Mouse (Mus musculus): ENCODE data around the gene Tead4. TPM values are rescaled to one million over a fixed set of nuclear protein-coding genes. Genes with fewer than 3 reads are reported as not detected.

Gene Tead4
- polyA plus RNA-seq, 1 experiment: 2.0 TPM

- no peak for DNase-seq (ENCODE audit: low read depth)
These were observed 9.3 kb downstream of the Tead4 start for GRCm38 (mm10) chr6:128291284-128291683.

DNA sequence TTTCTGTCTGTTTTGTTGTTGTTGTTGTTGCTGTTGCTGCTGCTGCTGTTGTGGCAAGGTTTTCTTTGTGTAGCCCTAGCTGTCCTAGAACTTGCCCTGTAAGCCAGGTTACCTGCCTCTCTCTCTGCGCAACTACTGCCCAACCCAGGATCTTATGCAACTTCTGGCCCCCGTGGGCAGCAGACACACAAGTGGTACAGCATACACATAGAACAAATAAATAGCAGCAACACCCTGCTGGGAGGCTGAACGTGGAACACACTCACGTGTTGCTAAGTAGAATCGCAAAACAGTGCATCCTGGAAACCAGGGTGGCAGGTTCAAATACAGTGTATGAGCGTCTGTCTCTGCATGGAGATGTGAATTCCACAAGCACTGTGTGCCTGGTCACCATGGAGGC is 11.9 kb downstream of the Tead4 start:
- no peak for DNase-seq (ENCODE audit: low read depth)

DNA sequence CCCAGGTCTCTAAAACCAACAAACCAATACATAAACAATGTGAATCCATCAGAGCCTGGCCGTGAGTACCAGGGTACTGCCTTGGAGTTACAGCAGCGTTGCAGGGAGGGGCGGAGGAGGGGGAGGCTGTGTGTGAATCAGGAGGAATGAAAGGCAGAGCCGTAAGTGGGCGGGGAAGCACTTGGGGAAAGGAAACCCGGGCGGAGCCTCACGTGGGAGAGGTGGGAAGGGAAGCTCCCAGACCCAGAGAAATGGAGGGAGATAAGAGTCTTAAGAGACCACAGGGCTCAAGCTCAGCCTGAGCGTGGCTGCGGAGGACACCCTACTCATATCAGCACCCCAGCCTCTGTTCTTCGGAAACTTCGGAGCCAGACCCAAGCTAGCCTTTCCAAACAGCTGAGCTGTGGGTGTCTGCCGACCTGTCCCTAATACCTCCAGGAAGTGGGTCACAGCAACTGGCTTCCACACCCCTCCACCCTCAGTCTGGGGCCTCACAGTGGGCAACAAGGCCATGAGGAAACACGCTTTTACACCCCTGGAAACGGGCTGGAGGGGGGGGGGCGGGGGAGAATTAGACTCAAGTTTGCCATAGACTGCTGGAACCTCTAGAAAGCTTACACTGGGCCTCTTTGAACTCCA is 14.7 kb downstream of the Tead4 start:
- no peak for DNase-seq (ENCODE audit: low read depth)

GRCm38 (mm10) chr6:128282126-128282525 is 18.5 kb downstream of the Tead4 start:
- DNase-seq (ENCODE audit: low read depth): no peak

DNA sequence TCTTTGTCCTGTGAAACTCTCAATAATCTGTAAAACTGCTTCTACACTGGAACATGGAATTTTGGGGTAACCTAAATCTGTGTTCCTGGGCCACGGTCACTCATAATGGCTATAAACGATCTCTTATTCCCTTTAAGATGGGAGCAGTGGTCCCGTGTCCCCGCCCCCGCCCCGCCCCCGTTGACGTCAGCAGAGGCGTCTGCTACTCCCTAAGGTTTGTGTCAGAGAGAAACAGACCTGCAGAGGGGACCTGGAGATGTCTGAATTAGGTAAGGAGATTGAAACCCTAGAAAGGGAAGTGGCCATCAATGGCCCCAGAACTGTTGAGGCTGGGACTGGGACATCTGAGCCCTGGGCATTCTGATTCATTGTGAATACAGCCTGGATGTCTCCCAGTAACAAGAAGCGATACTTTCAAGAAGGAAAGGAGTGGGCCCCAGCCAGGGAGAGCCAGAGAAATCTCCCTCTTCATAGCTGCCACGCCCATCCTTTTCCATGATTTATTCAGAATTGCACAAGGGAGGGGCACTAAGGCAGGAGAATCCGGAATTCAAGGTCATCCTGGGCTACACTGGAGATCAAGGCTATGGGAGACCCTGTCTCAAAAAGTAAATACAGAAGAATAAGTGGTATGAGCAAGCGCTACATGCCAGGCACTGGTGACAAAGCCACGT is 20.0 kb downstream of the Tead4 start:
- DNase-seq (ENCODE audit: low read depth): no peak

- DNase-seq (ENCODE audit: low read depth): no peak
These were observed 21.0 kb downstream of the Tead4 start for GRCm38 (mm10) chr6:128279608-128280007.

DNA sequence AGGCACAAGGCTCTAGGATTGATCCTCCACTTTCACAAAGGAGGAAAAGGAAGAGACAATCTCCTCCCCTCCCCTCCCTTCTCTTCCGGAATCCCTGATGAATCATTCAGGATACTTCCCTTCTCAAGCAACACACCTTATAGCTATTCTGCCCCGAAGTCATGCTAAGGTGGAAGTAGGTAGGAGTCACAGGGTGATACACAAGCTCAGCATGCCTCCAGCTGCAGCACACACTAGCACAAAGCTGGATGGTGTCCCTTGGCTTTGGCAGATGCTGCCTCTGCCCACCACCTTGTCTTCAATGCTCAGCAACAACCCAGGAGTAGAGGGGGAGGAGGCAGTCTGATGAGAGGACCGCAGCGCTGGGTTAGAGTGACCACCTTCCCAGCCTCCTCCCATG is 21.5 kb downstream of the Tead4 start:
- DNase-seq (ENCODE audit: low read depth): no peak

- DNase-seq (ENCODE audit: low read depth): no peak
These were observed 23.2 kb downstream of the Tead4 start for GRCm38 (mm10) chr6:128277132-128278085.

DNA sequence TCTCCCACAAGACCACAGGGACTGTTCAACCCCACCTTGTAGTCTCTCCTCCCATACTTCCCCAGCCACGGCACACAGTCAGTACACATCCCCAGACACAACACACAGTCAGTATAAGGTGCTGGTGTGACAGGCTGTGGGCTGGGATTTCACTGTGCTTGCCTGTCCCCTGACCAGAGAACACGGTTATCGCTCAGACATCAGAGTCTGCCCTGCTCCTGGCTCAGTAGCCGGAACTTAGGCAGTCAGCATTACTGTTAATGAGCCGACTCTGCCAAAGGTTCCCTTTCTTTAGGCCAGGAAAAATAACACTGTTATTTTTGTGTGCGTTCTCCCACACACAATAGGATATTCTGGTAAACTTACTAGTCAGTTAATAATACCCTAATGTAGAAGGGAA is 24.3 kb downstream of the Tead4 start:
- DNase-seq (ENCODE audit: low read depth): no peak

DNA sequence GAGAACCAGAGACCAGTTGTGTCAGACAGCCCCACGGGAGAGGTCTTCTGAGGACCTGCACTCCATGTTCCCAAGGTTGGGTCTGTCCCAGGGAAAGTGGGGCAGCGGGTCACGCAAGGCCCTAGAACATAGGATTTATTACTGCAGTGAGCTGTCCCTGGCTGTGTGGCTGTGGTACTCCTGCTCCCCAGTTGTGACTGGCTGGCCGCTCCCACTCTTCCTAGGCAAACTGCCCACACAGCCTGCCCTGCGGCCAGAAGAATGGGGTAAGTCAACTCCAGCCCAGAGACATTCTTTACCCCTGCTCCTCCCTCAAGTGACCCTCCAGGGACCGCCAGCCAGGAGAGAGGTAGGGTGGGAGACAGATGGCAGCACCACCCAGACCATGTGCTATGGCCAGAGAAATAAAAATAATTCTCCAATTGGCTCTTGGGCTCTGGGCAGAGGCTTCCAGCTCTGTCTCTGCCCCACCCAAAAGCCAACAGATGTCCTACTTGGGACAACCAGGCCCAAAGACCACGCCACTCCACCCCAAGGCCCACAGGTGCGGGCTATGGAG is 25.0 kb downstream of the Tead4 start:
- DNase-seq (ENCODE audit: low read depth): no peak

DNA sequence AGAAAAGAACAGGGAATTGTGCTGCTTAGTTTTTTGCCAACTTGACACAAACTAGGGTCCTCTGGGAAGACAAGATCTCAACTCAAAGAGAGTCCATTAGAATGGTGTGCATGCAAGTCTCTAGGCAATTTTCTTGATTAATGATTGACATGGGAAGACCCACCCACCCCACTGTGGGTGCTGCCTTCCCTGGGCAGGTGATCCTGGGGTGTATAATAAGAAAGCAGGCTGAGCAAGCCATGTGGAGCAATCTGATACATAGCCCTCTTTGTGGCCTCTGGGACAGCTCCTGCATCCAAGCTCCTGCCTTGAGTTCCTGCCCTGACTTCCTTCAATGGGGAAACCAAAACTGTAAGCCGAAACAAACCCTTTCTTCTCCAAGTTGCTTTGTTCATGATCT is 27.1 kb downstream of the Tead4 start:
- no peak for DNase-seq (ENCODE audit: low read depth)

- no peak for DNase-seq (ENCODE audit: low read depth)
These were observed 27.9 kb downstream of the Tead4 start for GRCm38 (mm10) chr6:128272754-128273153.

GRCm38 (mm10) chr6:128269850-128270249 is 30.8 kb downstream of the Tead4 start:
- DNase-seq (ENCODE audit: low read depth): no peak

DNA sequence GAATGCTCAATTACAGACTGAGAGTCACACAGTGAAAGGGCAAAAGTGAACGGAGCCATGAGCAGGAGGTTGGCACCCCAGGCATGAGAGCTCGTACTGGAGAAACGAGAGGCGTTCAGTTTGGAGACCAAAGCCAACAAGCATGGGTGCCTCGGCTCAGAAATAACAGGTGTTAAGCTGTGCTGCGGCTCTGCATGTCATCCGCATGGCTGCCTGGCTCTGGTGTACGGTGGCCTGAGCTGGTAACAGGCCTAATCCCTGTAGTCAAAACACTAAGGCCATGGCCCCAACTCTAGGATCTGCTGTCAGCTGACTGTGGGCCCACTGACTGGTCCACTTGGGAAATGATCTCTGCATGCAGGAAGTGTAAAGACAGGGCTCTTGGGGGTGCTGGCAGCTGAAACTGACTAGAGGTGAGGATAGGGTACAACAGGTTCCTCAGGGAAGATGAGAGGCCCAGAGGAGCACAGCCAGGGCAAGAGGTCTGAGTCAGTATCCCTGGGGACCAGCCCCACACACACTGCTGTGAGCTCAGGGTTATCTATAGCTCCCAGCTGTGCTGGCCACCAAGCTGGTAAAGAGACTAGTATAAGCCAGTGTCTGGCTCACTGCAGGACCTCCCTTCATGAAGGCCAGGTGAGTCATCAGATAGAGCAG is 35.6 kb downstream of the Tead4 start:
- no peak for DNase-seq (ENCODE audit: low read depth)

DNA sequence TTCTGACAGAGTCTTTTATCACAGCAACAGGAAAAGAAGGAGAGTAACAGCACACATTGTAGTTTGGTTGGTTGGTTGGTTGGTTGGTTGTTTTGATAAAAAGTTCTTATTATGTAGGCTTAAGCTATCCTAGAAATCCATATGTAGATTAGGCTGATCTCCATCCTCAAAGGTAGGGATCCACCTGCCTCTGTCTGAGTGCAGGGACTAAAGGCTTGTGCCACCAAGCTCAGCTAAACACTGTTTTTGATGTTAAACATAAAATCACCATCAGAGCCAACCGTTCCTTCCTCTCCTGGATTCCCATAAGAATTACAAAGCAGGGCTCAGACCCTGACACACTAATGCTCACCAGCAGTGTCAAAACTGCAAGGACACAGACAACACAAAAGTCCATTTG is 39.1 kb downstream of the Tead4 start:
- no peak for DNase-seq (ENCODE audit: low read depth)

DNA sequence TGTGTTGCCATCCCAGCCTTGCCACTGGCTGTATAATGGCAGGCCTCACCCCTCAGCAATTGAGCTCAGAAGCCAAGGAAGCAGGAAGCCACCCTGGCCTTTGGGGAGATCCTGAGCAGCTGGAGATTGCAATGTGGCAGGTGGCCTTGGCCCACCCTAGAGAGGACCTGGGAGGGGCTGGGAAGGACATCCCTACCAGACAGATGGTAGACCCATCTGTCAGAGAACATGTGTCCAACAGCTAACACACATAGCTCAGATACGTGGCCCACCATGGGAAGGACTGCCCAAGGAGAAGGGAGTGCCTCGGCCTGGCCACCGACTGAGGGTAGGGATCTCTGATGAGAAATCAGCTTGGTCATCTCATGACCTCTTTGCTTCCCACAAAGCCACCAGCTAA is 41.4 kb downstream of the Tead4 start:
- no peak for DNase-seq (ENCODE audit: low read depth)

DNA sequence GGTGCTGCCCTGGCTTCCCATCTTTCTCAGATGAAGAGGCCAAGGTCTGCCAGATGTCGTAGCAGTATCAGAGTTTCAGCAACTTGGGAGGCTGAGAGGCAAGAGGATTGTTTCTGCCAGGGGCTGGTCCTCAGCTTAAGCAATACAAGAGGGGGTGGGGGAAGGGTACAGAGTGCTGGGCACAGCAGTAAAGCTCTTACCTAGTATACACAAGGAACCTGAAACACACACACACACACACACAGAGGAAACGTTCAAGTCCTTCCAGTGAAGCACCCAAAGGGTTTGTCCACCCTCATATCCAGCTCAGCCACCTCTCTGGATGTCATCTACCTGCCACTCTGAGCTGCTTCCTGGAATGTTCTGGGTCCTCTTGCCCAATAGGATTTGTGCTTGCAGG is 44.7 kb downstream of the Tead4 start:
- no peak for DNase-seq (ENCODE audit: low read depth)

DNA sequence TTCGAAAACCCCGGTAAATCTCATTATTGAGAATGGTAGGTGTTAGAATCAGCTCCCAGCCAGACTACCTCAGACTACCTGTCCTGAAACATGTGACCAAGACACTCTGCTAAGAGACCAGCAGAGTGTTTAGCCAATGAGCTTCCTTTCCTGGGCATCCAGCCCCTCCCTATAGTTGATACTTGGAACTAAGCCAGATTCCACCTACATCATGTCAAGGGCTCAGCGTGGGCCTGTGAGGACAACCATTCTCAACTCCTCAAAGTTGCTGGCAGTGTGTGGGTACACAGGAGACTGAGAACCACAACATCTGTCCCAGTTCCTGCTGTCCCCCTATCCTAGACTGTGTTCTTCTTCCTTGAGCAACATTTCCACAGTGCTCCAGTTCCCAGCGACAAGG is 45.3 kb downstream of the Tead4 start:
- no peak for DNase-seq (ENCODE audit: low read depth)

- DNase-seq (ENCODE audit: low read depth): no peak
These were observed 46.1 kb downstream of the Tead4 start for GRCm38 (mm10) chr6:128254551-128254950.

- no peak for DNase-seq (ENCODE audit: low read depth)
These were observed 47.5 kb downstream of the Tead4 start for GRCm38 (mm10) chr6:128253111-128253510.

- DNase-seq (ENCODE audit: low read depth): no peak
These were observed 50.0 kb downstream of the Tead4 start for GRCm38 (mm10) chr6:128250596-128250995.

Measured in gonadal fat pad, adult 2 months (tissue).